Mouse (Mus musculus): ENCODE measurements around the gene Tmem183a. TPM values are rescaled to one million over a fixed set of nuclear protein-coding genes. Genes with fewer than 3 reads are reported as not detected.

The Tmem183a gene
- total and polyA plus RNA-seq, 2 experiments from 2014 or later = 125 to 286 TPM

DNA sequence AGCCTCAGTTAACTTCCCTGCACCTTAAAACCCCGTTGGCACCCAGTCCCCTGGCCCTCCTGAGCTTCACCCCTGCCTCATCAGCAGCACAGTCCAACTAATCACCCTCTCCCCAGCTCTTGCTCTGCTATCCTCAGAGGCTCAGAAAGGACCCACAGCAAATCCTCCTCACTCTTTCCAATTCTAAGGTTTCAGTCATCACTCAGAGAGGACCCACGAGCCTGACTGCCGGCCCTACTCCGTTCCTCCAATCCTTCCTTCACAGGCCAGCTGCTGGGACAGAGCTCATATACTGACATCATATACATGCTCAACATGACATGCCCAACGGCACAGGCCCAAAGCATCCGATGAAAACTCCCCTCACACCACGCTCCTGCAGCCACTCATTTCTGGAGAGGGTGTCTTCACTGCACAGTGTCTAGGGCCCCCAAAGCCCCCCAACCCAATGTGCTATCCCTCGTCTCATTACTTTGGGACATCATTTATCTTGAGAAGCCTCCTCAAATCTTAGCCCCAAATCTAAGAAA is 18.9 kb downstream of the Tmem183a start:
- H3K4me3 ChIP-seq (ENCODE audit: low read depth, low read length) = peak overlapping the region; percentile 66
- no peaks in the 10 kb centered on the region for H3K4me1 ChIP-seq (ENCODE audit: insufficient read depth, low read length)
- no peak for TF ChIP-seq CTCF (IDR thresholded peaks at IDR 0.05)
- H3K27me3 ChIP-seq (ENCODE audit: insufficient read depth, low read length) = no peaks in the 10 kb centered on the region
- DNase-seq (ENCODE audit: low spot score) (no peak), ATAC-seq (ENCODE audit: low FRiP score) (no peak)
- peaks cover 14% of the 10 kb centered on the region for H3K36me3 ChIP-seq (ENCODE audit: insufficient read depth, low read length)
- H3K9me3 ChIP-seq (ENCODE audit: low read length) = no peaks in the 10 kb centered on the region
- no peak overlapping the region for H3K27ac ChIP-seq (ENCODE audit: low read depth, low read length)
- peak overlapping the region; percentile 78 for H3K4me2 ChIP-seq (ENCODE audit: low read depth, low read length, poor library complexity, severe bottlenecking)
- peak overlapping the region; percentile 87; the same call in 1 of the 2 replicates for H3K9ac ChIP-seq (replicated peaks; ENCODE audit: low read length, poor library complexity, severe bottlenecking)
- 69% methylated on average over 8 of the region's 8 CpGs for WGBS

DNA sequence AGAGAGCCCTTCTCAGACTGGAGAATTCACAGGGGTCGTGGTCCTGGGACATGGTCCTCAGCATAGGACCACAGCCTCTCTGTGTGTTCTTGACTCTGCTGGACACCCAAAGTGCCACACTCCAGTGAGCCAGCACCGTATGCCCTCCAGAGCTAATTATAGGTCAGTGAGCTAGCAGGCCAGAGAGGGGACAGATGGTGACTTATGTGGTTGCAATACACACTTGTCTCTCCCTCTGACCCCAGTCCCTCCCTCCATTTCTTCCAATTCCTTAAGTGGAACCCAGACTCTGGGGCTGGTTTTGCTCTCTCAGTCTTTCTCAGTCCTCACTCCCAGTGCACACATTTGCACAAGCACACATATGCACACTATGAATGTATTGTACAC is 19.5 kb downstream of the Tmem183a start:
- Histone ChIP-seq H3K4me2 (ENCODE audit: low read depth, low read length, poor library complexity, severe bottlenecking) (peak overlapping the region; percentile 78), H3K9ac (replicated peaks; ENCODE audit: low read length, poor library complexity, severe bottlenecking) (peak overlapping the region; percentile 87; the same call in 1 of the 2 replicates)

DNA sequence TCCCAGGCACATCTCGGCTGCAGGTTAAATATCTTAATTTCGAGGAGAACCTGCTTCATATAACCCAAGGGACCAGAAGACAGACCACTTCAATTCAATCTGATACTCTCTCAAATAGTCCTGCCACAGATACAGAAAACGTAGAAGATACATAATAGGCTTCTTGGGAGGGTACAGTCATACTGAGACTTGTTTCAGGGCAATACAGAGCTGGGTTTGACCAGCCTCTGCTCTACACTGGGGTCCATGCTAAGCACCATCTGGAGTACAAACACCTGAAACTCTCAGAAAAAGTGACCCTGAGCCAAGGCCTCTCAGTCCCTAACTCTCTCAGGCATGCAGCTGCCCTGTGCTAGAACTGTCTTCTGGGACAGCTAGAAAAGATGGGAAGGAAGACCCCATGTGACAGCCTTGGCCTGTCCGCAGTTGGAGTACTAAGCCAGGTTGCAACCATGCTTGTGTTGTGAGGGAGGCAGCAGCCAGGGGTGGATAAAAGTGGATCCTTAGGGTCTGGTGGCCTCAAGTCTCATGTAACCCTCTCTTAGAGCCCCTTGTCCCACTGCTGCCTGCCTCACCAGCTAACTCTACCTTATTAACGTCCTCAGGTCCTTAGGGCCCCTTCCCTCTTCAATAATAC is 20.0 kb downstream of the Tmem183a start:
- Histone ChIP-seq H3K4me3 (ENCODE audit: low read depth, low read length) (no peak overlapping the region), H3K27ac (ENCODE audit: low read depth, low read length) (no peak overlapping the region), H3K4me1 (ENCODE audit: insufficient read depth, low read length) (no peaks in the 10 kb centered on the region), H3K36me3 (ENCODE audit: insufficient read depth, low read length) (peaks cover 7% of the 10 kb centered on the region), H3K27me3 (ENCODE audit: insufficient read depth, low read length) (no peaks in the 10 kb centered on the region), H3K9me3 (ENCODE audit: low read length) (no peaks in the 10 kb centered on the region), H3K4me2 (ENCODE audit: low read depth, low read length, poor library complexity, severe bottlenecking) (peak overlapping the region; percentile 78; the same call in 1 of the 2 replicates), H3K9ac (replicated peaks; ENCODE audit: low read length, poor library complexity, severe bottlenecking) (no peak overlapping the region)
- TF ChIP-seq CTCF (IDR thresholded peaks at IDR 0.05) = no peak
- DNase-seq (ENCODE audit: low spot score) (no peak), ATAC-seq (ENCODE audit: low FRiP score) (no peak)
- WGBS = 77% methylated on average over 5 of the region's 5 CpGs

More for the DNA sequence above, 19.5 kb downstream of the Tmem183a start:
- DNase-seq (ENCODE audit: low spot score) (no peak), ATAC-seq (ENCODE audit: low FRiP score) (no peak)
- no peak for TF ChIP-seq CTCF (IDR thresholded peaks at IDR 0.05)
- H3K4me3 ChIP-seq (ENCODE audit: low read depth, low read length) = no peak overlapping the region
- H3K9me3 ChIP-seq (ENCODE audit: low read length) = no peaks in the 10 kb centered on the region
- no peaks in the 10 kb centered on the region for H3K27me3 ChIP-seq (ENCODE audit: insufficient read depth, low read length)
- H3K27ac ChIP-seq (ENCODE audit: low read depth, low read length) = no peak overlapping the region
- H3K36me3 ChIP-seq (ENCODE audit: insufficient read depth, low read length) = peaks cover 10% of the 10 kb centered on the region
- 79% methylated on average over 2 of the region's 2 CpGs for WGBS
- H3K4me1 ChIP-seq (ENCODE audit: insufficient read depth, low read length) = no peaks in the 10 kb centered on the region

DNA sequence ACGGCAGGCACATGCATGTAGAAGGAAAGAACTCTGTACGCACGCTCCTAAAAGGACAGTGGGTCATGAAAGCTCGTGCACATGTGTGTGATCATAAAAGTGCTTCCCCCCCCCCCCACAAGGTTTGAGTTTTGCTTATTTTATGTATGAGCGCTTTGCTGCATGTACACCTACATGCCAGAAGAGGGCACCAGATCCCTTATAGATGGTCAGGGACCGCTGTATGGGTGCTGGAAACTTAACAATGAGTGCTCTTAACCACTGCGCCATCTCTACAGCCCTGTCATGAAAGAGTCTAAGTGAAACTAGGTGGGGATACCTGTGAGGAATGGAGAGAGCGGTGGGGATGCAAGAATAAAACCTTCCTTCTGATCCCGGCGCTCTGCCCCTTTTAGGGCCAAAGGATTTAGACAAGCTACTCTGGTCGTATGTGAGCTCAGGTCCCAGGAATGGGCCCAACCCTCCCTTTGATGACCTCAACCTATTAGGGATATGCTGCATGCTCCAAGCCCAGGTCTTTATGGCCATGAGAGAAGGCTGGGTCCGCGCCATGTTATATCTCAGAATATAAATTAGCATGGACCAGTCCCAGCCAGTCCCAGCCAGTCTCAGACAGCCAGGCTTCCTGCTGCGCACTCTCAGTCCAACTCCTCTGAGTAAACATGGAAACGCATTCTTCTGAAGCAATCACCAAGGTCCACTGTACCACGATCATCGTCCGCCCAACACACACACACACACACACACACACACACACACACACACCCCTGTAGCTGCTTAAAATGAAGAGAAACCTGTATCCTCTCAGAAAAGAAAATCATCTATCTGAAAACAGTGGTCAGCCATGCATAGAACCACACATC is 21.8 kb downstream of the Tmem183a start:
- H3K36me3 ChIP-seq (ENCODE audit: insufficient read depth, low read length) = no peaks in the 10 kb centered on the region
- WGBS = 95% methylated on average over 18 of the region's 18 CpGs
- peaks cover 3% of the 10 kb centered on the region; the same call in 1 of the 2 replicates for H3K4me1 ChIP-seq (ENCODE audit: insufficient read depth, low read length)
- H3K4me3 ChIP-seq (ENCODE audit: low read depth, low read length) = no peak overlapping the region
- TF ChIP-seq CTCF (IDR thresholded peaks at IDR 0.05) = peak; percentile 31; the same call in 1 of the 2 replicates
- H3K27me3 ChIP-seq (ENCODE audit: insufficient read depth, low read length) = no peaks in the 10 kb centered on the region
- no peak overlapping the region for H3K9ac ChIP-seq (replicated peaks; ENCODE audit: low read length, poor library complexity, severe bottlenecking)
- H3K9me3 ChIP-seq (ENCODE audit: low read length) = no peaks in the 10 kb centered on the region
- DNase-seq (ENCODE audit: low spot score) (no peak), ATAC-seq (ENCODE audit: low FRiP score) (no peak)
- no peak overlapping the region for H3K4me2 ChIP-seq (ENCODE audit: low read depth, low read length, poor library complexity, severe bottlenecking)
- no peak overlapping the region for H3K27ac ChIP-seq (ENCODE audit: low read depth, low read length)

DNA sequence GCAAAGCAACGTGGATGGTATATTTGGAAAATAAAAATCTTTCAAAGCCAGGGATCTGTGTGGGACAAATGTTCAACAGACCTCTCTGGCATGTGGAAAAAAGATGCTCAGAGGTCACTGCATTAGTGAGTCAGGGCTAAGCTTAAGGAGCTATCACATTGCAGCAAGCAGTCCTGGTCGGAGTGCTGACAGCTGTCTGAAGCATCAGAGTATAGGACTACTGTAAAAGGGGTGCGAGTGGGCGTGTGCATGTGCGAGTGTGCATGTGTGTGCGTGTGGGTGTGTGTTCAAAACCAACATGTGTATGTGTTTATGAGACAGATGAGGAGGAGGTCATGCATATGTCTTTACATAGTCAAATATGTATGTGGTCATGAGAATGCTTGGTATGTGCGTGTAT is 22.6 kb downstream of the Tmem183a start:
- ATAC-seq (ENCODE audit: low FRiP score) = no peak
- DNase-seq (ENCODE audit: low spot score) = no peak
- H3K36me3 ChIP-seq (ENCODE audit: insufficient read depth, low read length) = no peaks in the 10 kb centered on the region
- H3K4me1 ChIP-seq (ENCODE audit: insufficient read depth, low read length) = peaks cover 3% of the 10 kb centered on the region; the same call in 1 of the 2 replicates
- 95% methylated on average over 7 of the region's 7 CpGs for WGBS
- H3K9me3 ChIP-seq (ENCODE audit: low read length) = no peaks in the 10 kb centered on the region
- H3K4me2 ChIP-seq (ENCODE audit: low read depth, low read length, poor library complexity, severe bottlenecking) = no peak overlapping the region
- no peaks in the 10 kb centered on the region for H3K27me3 ChIP-seq (ENCODE audit: insufficient read depth, low read length)
- H3K9ac ChIP-seq (replicated peaks; ENCODE audit: low read length, poor library complexity, severe bottlenecking) = no peak overlapping the region
- H3K27ac ChIP-seq (ENCODE audit: low read depth, low read length) = no peak overlapping the region
- no peak overlapping the region for H3K4me3 ChIP-seq (ENCODE audit: low read depth, low read length)
- no peak for TF ChIP-seq CTCF (IDR thresholded peaks at IDR 0.05)
